Mouse (Mus musculus): ENCODE results near the gene Tmem127. TPM values are rescaled to one million over a fixed set of nuclear protein-coding genes. Genes with fewer than 3 reads are reported as not detected.
A peak's percentile ranks its signal among the peaks of the same experiment; 100 is the strongest.

The Tmem127 gene
- polyA plus RNA-seq, 1 experiment from 2014 or later = 44.6 TPM

DNA sequence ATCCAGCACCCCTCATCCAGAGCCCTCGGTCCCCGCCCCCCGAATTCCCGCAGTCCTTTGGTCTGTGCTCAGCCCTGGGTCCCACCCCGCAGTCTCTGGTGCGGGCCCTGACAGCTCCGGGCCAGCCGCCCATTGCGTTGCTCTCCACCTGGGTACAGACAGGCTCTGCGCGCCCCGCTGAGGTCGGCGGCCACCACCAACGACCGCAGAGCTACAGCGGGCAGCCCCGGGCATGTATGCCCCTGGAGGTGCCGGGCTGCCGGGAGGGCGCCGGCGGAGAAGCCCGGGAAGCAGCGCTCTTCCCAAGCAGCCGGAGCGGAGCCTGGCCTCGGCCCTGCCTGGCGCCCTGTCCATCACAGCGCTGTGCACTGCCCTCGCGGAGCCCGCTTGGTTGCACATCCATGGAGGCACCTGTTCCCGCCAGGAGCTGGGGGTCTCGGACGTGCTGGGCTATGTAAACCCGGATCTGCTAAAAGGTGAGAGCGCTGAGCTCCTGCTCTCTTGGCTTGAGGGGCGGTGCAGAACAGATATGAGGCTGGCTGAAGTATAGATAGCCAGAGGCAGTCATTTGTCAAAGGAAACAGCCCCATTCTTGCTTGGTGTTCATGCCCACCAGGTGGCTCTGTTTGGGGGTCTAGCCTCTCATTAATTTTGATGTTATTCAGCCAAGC lies 761 bp downstream of the Tmem127 start:
- Histone ChIP-seq H3K4me3 (replicated peaks) (peak overlapping the region; percentile 97), H3K4me1 (replicated peaks) (peaks cover 36% of the 10 kb centered on the region), H3K9ac (replicated peaks) (peak overlapping the region; percentile 95), H3K27ac (peak overlapping the region; percentile 81), H3K27me3 (no peaks in the 10 kb centered on the region), H3K4me2 (replicated peaks) (peak overlapping the region; percentile 99), H3K36me3 (peaks cover 32% of the 10 kb centered on the region), H3K9me3 (no peaks in the 10 kb centered on the region)
- 1% methylated on average over 39 of the region's 39 CpGs for WGBS
- peak; percentile 74 for ATAC-seq

DNA sequence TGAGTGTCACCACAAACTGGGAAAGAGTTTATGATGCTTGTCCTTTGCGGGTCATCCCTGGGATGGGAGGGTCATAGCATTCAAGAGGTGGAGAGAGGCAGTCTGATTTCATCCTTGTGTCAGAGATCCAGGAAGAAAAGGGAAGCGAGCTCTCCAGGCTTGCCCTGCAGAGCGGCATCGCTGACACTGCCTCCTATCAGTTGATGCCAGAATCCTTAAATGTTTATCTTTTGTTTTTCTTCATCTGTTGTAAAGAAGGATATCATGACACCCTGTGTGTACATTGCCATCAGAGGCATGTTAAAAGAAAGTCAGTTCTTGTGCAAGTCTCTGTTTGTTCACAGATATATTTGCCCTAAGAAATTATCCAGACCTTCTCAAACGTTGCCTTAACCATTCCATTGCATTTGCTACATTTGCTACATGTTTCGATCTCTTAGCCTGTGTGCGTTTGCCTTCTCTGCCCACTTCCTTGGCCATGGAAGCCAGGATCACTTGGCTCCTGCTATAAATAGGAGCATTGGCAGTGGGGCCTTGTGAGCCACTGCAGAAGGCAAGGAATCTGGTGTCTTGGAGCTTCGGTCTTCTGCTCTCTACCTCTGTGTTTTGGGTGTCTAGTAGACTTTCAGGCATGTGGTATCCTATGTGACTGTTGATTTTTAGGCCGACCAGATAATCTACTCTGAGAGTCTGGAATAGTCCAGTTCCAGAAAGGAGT lies 2.7 kb downstream of the Tmem127 start:
- no peak overlapping the region for H3K4me2 ChIP-seq (replicated peaks)
- peaks cover 14% of the 10 kb centered on the region for H3K36me3 ChIP-seq
- no peak overlapping the region for H3K4me3 ChIP-seq (replicated peaks)
- no peaks in the 10 kb centered on the region for H3K9me3 ChIP-seq
- no peak overlapping the region for H3K27ac ChIP-seq
- no peak for ATAC-seq
- WGBS = 95% methylated on average over 9 of the region's 9 CpGs
- no peaks in the 10 kb centered on the region for H3K27me3 ChIP-seq
- H3K9ac ChIP-seq (replicated peaks) = no peak overlapping the region; the same call in 1 of the 2 replicates
- peaks cover 36% of the 10 kb centered on the region for H3K4me1 ChIP-seq (replicated peaks)

DNA sequence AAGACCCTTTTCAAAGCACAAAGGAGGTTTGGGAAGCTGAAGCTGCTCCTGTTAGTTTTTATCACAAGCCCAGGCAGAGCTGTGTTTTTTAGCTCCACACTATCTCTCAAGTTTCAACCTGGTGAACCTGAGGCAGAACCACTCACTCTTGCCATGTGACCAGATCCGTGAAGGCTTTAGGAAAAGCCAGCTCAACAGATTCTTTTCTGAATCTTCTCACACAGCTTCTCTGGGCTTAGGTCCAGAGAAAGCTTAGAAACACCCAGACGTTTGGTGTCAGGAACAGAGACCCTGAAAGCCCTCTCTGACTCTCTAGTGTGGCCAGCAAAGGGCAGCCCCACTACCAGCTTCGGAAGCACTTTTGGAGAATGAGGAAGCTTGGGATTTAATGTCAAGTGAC lies 3.7 kb downstream of the Tmem127 start:
- no peak for ATAC-seq

DNA sequence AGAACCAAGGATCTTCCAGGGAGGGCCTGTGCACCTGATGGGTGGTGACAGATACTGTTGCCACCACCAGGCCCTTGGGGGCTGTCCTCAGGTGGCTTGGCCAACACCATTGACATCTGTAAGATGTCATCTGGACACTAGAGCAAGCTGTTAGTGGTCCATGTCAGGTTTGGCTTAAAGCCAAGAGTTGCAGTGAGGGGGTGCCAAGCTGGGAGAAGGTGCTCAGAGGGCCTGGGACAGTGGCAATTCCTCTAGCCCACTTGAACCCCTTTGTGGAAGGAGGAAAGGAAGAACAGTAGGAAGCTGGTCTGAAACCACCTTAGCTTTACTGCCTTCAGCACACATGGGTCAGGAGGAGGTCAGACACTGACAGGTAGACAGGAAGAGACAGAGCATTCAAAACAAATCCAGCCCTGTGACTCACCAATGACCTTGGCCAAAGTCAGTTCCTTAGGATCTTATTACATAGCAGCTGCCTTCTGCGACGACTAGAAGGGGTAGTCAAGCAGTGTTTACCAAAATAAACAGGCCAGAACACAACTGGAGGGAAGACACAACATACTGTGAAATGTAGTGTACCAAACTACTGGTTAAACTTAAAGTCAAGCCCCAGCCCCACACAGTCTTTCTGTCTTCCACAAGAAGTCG lies 4.3 kb downstream of the Tmem127 start:
- H3K4me3 ChIP-seq (replicated peaks) = no peak overlapping the region
- H3K9ac ChIP-seq (replicated peaks) = no peak overlapping the region
- 88% methylated on average over 3 of the region's 3 CpGs for WGBS
- no peak overlapping the region for H3K4me2 ChIP-seq (replicated peaks)
- H3K9me3 ChIP-seq = no peaks in the 10 kb centered on the region
- ATAC-seq = no peak
- H3K4me1 ChIP-seq (replicated peaks) = peaks cover 27% of the 10 kb centered on the region
- peaks cover 18% of the 10 kb centered on the region for H3K36me3 ChIP-seq
- no peaks in the 10 kb centered on the region for H3K27me3 ChIP-seq
- no peak overlapping the region for H3K27ac ChIP-seq

More for the DNA sequence above, 3.7 kb downstream of the Tmem127 start:
- peaks cover 13% of the 10 kb centered on the region for H3K36me3 ChIP-seq
- H3K27me3 ChIP-seq = no peaks in the 10 kb centered on the region
- no peak overlapping the region for H3K4me2 ChIP-seq (replicated peaks)
- peaks cover 33% of the 10 kb centered on the region for H3K4me1 ChIP-seq (replicated peaks)
- WGBS = 86% methylated on average over 3 of the region's 3 CpGs
- H3K27ac ChIP-seq = no peak overlapping the region
- no peaks in the 10 kb centered on the region for H3K9me3 ChIP-seq
- H3K4me3 ChIP-seq (replicated peaks) = no peak overlapping the region
- no peak overlapping the region for H3K9ac ChIP-seq (replicated peaks)

DNA sequence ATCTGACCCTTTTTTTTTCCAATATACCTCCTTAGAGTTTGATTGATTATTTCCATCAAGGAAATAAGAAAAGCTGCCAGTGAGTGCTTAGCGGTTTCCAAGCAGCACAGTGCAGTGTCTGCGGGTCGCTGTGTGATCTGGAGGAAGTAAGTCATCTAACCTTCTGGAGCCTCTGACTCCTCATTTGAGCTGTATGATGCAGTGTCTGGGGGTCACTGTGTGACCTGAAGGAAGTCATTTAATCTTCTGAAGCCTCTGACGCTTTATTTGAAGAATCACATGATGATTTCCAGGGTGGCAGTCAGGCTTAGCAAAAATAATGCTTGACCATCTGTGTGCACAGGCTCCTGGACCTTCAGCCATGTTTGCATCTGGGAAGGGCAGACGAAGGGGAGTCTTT lies 5.1 kb downstream of the Tmem127 start:
- WGBS = 89% methylated on average over 5 of the region's 5 CpGs
- Histone ChIP-seq H3K4me3 (replicated peaks) (no peak overlapping the region), H3K9ac (replicated peaks) (no peak overlapping the region), H3K27ac (no peak overlapping the region), H3K36me3 (peaks cover 26% of the 10 kb centered on the region), H3K4me1 (replicated peaks) (peaks cover 26% of the 10 kb centered on the region), H3K27me3 (no peaks in the 10 kb centered on the region), H3K4me2 (replicated peaks) (no peak overlapping the region), H3K9me3 (no peaks in the 10 kb centered on the region)
- no peak for ATAC-seq

DNA sequence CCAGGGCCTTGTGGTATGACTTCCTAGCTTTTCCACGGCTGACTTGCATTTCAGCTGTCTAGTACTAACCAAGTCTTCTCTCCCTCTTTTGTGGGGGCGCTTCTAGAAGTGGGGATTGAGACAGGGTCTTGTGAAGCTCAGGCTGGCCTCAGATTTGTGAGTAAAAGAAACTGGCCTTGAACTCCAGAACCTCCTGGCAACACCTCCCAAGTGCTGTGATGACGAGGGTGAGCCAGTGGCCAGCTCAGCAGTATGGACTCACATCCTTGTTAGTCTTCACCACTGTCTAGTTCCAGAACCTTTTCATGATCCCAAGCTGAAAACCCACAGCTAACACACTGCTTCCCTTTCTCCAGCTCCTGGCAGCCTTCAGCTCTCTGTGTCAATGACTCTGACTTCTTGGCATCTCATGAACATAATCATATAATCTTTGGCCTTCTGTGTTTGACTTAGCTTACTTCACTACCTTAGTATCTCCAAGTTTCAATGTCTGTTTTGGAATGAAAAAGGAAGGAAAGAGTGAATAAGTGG lies 7.0 kb downstream of the Tmem127 start:
- H3K36me3 ChIP-seq = peaks cover 45% of the 10 kb centered on the region
- no peak for ATAC-seq
- no peak overlapping the region for H3K9ac ChIP-seq (replicated peaks)
- H3K4me3 ChIP-seq (replicated peaks) = no peak overlapping the region
- H3K4me2 ChIP-seq (replicated peaks) = no peak overlapping the region
- H3K27ac ChIP-seq = no peak overlapping the region
- WGBS = 91% methylated on average over 3 of the region's 3 CpGs
- no peaks in the 10 kb centered on the region for H3K27me3 ChIP-seq
- H3K9me3 ChIP-seq = no peaks in the 10 kb centered on the region
- H3K4me1 ChIP-seq (replicated peaks) = peaks cover 13% of the 10 kb centered on the region

DNA sequence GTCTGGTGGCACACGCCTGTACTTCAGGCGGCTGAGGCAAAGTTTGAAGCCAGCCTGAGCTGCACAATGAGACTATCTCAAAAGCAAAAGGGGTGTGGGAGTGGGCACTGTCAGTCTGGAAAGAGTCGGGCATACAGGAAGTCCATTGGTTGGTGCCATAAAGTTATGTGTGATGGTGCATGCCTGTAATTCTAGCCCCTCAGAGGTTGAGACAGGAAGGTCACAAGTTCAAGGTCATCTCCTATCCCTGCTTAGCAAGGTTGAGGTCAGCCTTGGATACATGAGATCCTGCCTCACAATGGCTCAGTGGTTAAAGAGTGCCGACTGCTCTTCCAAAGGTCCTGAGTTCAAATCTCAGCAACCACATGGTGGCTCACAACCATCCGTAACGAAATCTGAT lies 7.6 kb downstream of the Tmem127 start:
- Histone ChIP-seq H3K4me2 (replicated peaks) (no peak overlapping the region), H3K27ac (no peak overlapping the region), H3K4me3 (replicated peaks) (no peak overlapping the region), H3K4me1 (replicated peaks) (peaks cover 7% of the 10 kb centered on the region), H3K27me3 (no peaks in the 10 kb centered on the region), H3K36me3 (peaks cover 51% of the 10 kb centered on the region), H3K9ac (replicated peaks) (no peak overlapping the region), H3K9me3 (no peaks in the 10 kb centered on the region)
- WGBS = 91% methylated on average over 6 of the region's 6 CpGs
- ATAC-seq = no peak

DNA sequence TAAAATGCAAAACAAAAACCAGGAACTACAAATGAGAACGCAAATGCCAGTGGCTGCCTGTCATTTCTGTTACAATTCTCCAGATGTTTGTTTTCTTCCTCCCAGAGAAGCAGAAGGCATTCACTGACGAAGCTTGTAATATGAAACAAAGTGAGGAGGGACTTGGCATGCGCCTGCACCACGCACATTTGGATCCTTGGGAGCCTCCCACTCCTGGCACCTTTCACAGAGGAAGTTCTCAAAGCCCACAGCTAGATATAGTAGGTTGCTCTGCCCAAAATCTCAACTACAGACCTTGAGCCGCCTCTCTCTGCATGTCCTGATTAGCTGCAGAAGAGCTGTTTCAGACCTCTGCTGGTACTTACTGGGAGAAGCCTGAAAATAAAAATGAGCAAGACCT lies 11.6 kb downstream of the Tmem127 start:
- Histone ChIP-seq H3K9ac (replicated peaks) (no peak overlapping the region), H3K4me1 (replicated peaks) (no peaks in the 10 kb centered on the region), H3K9me3 (no peaks in the 10 kb centered on the region), H3K4me3 (replicated peaks) (no peak overlapping the region), H3K4me2 (replicated peaks) (no peak overlapping the region), H3K36me3 (peaks cover 47% of the 10 kb centered on the region), H3K27me3 (no peaks in the 10 kb centered on the region), H3K27ac (no peak overlapping the region)
- ATAC-seq = no peak
- 95% methylated on average over 5 of the region's 5 CpGs for WGBS

DNA sequence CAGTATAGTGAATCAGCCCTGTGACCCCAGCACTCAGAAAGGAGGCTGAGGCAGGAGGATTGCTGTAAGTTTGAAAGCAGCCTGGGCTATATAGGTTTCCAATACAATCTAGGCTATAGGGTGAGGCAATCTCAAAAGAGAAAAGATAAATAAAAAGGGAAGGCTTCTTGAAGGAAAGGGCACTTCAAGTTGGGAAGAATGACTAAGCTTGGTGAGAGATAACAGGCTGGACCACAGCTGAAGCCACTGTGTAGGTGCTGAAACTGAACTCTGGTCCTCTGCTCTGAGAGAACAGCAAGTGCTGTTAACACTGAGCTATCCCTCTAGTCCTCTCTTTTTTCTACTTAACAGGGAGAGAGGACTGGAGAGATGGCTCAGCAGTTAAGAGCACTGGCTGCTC lies 14.8 kb downstream of the Tmem127 start:
- Histone ChIP-seq H3K9ac (replicated peaks) (no peak overlapping the region), H3K4me1 (replicated peaks) (no peaks in the 10 kb centered on the region), H3K27ac (no peak overlapping the region), H3K36me3 (peaks cover 29% of the 10 kb centered on the region), H3K4me3 (replicated peaks) (no peak overlapping the region), H3K27me3 (no peaks in the 10 kb centered on the region), H3K9me3 (no peaks in the 10 kb centered on the region), H3K4me2 (replicated peaks) (no peak overlapping the region)
- no peak for ATAC-seq

DNA sequence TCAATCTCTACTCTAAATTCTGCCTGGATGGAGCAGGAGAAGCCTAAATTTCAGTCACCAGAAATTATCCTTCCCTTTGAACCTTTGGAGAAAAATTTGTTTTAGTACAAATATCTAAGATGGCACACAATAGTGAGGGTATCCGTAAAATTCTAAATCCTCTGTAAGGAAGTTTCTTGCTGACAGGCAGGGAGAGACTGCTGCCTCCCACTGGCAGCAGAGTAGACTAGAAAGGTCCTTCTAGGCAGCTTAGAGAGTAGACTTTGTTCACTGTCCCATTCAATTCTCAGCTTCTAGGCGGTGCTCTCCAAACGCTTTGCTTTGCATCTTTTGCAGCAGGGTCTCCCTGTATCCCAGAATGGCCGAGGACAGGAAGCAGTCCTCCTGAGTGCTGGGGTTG lies 20.1 kb downstream of the Tmem127 start:
- ATAC-seq = no peak
- H3K4me3 ChIP-seq (replicated peaks) = no peak overlapping the region
- no peak overlapping the region for H3K9ac ChIP-seq (replicated peaks)
- peaks cover 17% of the 10 kb centered on the region for H3K4me1 ChIP-seq (replicated peaks)
- WGBS = 35% methylated on average over 4 of the region's 4 CpGs
- H3K36me3 ChIP-seq = no peaks in the 10 kb centered on the region
- no peaks in the 10 kb centered on the region for H3K9me3 ChIP-seq
- no peak overlapping the region for H3K4me2 ChIP-seq (replicated peaks)
- H3K27me3 ChIP-seq = no peaks in the 10 kb centered on the region
- no peak overlapping the region for H3K27ac ChIP-seq

DNA sequence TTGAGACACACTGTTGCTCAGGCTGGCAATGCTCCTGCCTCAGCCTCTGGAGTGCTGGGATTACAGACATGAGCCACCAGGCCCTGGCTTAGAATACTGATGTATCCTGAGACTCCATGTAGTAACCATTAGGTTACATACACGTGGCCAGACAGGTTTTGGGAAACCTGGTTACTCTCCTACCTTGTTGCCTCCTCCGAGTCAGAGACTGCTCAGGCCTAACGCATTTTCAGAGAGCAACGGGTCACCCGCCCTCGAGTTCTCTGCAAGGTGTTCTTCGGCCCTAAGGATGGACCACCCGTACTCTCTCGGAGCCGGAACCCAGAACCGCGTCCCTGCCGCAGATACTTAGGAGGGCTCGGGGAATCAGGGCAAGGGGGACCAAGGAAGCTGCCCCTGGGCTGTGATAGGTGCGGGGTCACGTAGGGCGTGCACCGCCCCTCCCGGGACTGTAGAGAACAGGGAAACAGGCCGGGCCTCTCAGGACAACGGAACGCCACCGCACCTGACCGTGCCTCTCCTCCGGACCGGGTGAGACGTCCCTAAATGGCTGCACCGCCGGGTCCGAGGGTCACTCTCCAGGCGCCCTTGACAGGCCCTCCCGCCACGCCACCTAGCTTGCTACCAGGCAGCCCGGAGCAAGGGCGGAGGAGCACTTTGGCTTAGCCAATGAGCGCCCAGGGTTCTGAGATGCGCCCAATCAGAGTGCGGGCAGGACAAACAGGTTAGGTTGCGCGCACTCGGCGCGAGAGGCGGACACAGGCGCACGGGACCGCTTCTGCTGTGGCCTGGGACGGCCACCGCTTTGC lies 22.0 kb downstream of the Tmem127 start, which contains the start of gene Stard7:
Gene Stard7 (plus strand): TSS at position 728 of the 809 bp plus-strand sequence.
- under 1% methylated on average over 49 of the region's 49 CpGs for whole genome bisulfite sequencing
- Histone ChIP-seq H3K9me3 (no peaks in the 10 kb centered on the region), H3K4me3 (replicated peaks) (peak within 1 kb of the TSS; percentile 98), H3K36me3 (no peaks in the 10 kb centered on the region), H3K9ac (replicated peaks) (peak within 1 kb of the TSS; percentile 91), H3K27me3 (no peaks in the 10 kb centered on the region), H3K4me1 (replicated peaks) (peaks cover 26% of the 10 kb centered on the region), H3K4me2 (replicated peaks) (peak within 1 kb of the TSS; percentile 80), H3K27ac (peak within 1 kb of the TSS; percentile 93)
- ATAC-seq = peak; percentile 98
